Mouse (Mus musculus) cerebellum, adult 8-10 months (tissue): ENCODE measurements around the gene Rnf26.

Experiments used
- DNase-seq: peaks from one replicate; pipeline ENCODE4 v3.0.0; 2022

Rnf26 gene

DNA sequence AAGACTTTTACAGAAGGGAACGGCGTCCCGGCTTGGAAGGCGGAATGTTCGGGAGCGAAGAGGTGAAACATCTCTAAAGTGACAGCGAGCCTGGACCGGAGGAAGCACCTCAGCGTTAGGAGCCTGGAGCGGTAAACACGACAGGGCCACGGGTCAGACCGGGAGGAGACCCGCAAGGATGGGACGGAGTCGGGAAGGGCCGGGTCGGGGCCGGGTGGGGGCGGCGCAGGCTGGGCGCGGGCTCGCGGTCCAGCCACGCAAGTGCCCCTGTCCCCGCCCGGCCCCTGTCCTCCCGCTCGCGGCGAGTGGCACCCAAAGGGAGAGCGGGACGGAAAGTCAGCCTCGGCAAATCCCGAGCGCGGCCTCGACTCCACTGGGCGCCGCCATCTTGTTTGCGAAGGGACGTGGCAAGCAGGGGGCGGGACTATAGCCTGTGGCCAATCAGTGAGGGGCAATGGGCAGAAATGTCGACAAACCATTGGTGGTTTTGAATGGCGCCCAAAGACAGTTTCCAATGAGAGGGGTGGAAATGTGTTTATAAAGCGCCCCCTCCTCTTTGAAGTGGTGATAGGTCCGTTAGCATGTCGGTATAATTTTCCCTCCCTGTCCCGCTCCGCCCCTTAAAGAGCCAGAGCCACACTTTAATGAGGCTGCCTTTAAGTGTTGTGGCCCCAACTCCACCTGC, at the start of gene Rnf26, which contains the start of gene Gm49380:
Gene Rnf26, minus strand, starts transcription at position 413 of the 685 bp plus-strand sequence.
Gene Gm49380, minus strand, starts transcription at position 396 of the 685 bp plus-strand sequence.
- DNase-seq, result peak; percentile 96

DNA sequence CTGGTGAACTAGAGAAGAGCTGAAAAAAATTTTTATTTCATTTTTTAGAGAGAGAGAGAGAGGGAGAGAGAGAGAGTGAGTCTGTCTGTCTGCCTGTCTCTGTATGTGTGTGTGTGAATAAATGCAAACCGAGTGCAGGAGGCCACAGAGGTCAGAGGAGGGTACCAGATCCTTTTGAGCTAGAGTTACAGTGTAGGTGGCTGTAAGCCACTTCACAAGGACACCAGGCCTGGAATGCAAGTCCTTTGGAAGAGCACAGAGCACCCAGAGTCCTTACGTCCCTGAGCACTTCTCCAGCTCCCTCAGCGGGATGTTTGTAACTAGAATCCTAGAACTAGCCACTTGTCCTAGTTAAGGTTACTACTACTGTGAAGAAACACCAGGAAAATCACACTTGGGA, 46.6 kb upstream of the Rnf26 start:
- DNase-seq, result no peak

DNA sequence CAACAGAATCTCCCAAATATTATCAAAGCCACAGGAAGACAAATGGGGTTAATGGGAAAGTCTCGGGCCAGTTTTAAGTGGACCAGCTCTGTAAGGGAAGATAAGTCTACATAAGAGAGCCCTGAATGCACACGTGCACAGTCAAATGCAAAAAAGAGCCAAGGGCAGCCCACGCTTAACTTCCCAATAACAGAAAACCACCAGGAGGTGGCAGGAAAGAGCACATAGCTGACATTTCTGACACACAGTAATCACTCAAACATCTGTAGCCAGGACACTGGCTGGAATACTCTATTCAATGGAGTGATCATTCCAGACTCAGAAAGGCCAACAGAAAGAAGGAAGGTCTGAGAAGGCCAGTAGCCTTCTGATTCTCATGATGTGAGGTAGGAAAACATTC, 34.0 kb upstream of the Rnf26 start:
- no peak for DNase-seq

DNA sequence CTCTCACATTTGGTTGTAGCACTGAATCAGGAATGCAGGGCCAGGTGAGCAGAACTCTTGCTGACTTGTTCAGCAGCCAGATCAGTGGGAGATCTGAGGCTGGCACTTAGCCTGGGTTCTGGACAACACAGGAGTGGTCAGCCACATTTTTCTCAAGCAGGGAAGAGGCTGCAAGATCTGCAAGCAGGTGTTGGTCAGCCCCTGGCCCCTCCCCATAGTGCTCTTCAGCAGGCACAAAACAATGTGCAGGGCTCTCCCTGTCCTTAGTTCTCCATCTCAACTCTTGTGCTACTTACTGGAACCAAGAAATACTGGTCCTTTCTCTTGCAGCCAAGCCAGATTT, 31.4 kb upstream of the Rnf26 start:
- peak; percentile 67 for DNase-seq

DNA sequence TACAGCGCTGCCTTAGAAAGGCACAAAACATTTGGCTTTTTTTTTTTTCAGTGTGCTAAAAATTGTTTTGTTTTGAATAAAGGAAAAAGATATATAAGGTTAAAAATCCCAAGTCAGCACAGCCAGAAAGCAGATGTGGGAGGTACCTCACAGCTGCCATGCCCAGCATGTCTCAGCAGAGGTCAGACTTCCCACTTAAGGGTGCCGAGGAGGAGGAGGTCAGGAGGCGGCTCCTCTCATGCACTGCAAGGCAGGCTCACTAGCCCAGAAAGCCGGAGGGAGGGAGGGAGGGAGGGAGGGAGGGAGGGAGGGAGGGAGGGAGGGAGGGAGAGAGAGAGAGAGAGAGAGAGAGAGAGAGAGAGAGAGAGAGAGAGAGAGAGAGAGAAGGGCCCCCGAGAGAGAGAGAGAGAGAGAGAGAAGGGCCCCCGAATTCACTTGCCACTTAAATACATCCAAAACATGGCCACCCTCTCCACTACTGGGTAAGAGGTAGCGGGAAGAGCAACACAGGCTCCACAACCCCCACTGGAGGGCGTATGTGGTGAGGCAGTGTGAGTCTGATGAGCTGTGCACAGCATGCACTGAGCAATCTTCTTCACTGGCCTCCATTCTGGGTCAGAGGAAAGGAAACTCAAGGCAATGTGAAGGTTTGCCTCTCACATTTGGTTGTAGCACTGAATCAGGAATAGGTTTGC, 30.9 kb upstream of the Rnf26 start:
- no peak for DNase-seq

DNA sequence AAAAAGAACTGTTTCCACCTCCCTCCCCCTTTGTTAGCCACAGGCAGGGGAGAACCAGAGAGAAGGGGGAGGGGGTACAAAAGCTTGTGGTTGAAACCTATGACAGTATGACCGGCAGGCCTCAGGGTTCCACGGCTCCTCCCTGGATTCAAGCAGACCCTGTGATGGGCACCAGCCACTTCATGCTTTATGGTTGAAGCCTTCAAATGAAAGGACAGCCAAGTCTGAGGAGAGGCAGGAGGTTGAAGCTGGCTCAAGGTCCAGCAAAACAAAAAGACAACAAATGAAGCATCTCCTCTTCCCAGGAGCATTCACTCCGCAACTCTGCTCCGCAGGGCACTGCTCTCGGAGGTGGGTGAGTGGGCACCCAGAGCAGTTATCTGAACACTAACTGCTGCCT, 30.1 kb upstream of the Rnf26 start:
- no peak for DNase-seq

DNA sequence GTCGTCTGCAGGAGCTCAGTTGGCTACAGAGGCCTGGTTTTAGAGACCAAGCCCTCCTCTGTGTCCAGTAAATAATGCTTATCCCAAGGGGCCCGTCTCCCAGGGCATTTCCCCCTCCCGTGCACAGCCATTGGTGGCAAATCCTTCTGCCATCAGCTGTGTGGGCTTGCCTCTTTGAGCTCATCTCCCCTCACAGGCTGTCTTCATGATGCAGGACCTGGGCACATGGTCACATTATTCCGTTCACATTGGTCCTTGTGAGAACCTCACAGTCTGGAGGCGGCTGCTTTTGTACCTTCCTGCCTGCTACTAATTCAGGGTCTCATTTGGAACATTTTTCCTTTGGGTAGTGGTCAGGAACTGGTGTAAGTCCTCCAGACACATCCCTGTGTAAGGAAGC, 28.6 kb upstream of the Rnf26 start:
- DNase-seq, result no peak

DNA sequence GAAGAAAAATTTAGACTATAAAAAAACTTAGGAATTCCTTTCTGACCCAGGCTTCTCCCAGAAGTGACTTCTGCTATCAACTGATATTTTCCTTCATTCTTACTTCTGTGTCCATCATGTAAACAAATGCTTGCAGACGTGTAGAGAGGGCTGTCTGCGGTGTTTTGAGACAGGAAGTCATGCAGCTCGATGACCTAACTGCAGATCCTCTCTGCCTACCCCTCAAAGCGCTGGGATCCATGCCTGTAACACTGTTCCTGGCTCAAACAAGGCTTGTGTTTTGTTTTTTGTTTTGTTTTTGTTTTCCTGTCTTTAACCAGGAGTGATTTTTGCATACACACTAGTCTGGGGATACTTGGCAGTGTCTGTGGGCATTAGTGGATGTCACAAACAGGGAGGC, 24.5 kb upstream of the Rnf26 start:
- no peak for DNase-seq

DNA sequence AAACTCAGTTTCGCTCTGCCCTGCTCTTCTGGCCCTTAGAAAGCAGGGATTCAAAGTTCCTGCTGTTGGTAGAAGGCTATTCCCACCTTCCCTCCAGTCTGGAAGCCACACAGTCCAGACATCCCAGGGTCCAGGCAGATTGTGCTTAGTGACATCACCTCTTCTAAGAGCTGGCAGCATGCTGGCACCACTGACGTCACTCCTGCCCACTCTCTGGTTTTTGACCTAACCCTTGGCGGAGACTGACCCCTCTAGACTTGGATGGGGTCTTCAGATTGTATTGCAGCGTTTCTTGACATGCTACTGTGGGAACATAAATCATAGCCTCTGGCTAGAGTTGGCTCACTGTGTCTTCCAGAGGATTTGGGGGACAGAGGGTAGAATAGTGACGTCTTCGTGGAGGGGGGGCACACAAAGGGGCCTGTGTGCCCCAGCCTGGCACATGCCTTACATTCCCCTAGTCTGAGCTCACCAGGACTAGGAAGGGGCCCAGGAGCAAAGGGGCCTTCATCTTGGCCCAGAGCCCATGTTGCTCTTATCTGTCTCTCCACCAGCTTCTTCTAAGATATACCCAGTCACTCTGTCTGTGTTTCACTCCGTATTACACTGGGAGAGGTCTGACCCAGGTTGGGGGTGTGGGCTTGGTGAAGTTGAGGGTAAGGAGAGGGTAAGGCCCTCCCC, 22.6 kb upstream of the Rnf26 start:
- DNase-seq, result peak; percentile 60

DNA sequence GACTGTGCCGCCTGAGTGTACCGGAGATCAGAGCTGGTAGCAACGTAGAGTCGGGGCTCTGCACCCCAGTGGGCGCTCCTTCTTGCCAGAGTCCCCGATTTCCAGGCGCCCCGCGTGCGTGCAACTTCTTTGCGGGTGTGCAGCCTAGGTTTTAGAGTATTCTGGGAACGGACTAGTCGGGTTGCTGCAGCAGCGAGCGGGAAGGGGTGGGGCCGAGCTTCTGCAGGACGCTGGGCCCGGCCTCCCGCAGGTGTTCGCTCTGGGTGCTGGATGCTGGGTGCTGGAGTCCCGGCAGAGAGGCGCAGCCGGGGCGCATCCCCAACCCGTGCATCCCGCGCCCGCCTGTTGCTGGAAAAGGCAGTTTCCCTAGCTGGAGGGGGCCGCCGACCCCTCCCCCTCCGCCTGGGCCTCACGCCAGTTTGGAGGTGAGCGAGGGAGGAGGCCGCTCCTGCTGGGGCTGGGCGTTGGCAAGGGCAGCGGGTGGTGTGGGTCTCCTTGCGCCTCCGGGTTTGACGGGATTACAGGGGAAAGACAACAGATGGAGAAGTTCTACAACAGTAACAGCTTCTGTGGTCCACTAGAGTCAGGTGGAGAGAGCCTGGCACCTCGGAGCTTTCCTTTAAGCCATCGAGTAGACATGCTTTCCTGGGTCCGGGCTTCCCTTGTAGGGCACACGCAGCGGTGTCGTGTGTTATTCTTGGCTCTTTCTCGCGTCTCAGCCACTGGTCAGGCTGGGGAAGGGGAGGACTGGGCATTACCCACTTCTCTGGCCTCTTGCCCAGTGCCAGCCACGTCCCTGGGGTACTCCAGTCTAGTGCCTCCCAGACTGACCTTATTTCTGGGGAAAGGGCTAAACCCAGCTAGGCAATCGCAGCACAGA, 21.8 kb upstream of the Rnf26 start:
- peak; percentile 74 for DNase-seq

DNA sequence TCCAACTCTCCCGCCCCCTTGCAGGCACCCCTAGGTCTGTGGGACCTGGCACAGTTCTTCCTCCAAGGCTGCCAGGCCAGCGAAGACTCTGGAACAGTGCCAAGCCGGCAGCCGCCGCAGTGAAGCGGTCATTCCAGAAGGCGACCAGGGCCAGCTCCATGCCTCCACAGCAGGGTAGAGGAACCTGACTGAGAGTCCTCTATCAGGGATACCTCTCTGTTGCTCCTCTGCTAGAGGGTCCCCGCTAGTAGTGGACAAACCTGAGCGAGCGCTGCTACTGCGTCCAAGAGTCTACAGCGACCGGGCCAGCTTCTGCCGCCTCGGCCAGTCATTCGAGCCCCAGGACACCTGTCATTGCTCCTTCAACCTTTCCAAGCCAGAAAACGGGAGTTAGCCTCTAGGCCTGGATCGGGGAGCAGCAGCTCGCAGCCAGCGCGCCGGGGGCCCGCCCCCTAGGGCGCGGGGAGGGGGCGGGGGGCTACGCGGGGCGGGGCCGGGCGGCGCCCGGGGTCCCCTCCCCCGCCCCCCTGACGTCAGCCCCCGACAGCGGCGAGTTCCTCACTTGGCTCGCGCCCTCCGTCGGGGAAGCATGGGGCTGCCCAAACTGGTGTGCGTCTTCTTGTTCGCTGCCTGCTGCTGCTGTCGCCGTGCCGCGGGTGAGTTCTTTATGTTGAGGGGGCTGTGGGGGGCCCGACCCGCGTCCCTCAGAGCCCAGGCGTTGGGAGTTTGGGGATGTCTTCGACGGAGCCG, 21.0 kb upstream of the Rnf26 start, which contains the start of gene Mcam:
Gene Mcam, plus strand, starts transcription at position 369 of the 750 bp plus-strand sequence.
- peak; percentile 87 for DNase-seq

DNA sequence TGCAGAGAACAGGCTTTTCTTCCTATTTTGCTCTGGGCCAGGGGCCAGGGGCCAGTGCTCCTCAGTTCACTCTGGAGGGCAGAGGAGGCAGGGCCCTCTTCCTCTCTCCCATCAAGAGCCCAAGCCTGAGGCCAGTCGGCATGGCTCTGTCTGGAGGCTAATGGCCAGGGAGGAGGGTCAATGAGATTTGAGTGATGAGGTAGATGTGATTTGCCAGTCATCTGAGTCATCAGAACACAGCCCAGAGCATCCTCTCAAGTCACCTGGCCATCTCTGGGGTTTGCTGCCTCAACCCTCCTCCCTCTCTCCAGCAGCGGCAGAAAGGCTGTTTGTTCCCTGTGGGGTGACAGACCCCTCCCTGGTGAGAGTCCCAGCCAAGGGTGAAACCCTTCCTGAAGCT, 20.0 kb upstream of the Rnf26 start:
- no peak for DNase-seq

DNA sequence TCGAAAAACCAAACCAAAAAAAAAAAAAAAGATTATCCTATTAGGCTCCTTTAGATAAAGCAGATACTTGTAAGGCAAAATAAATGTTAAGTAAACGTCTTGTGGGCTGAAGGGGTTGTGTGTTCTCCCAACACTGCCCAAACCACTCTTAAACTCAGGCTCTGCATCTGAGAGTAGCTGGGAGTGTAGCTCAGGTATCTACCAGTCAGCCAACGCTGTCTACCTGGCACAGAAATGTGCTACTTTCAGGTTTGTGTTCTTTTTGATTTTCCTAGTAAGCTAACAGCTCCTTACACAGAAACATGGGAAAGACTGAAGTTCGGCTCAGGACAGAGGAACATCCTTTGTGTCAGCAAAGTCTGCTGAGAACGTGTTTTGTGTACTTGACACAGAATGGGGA, 18.9 kb upstream of the Rnf26 start:
- DNase-seq, result no peak

DNA sequence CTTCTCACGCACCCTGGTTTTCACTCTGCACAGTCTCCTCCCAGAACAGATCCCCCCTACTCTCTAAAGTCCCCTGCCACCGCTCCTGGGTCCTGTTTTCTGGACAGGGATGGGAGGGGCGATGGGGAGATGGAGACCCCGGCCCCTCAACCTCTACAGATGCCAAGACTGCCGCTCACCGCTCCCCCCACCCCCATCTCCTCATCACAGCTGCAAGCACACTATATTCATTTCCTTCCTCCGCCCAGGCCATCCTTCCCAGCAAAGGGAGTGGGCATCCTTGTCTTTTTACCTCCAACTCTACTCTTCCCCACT, 17.9 kb upstream of the Rnf26 start:
- no peak for DNase-seq

DNA sequence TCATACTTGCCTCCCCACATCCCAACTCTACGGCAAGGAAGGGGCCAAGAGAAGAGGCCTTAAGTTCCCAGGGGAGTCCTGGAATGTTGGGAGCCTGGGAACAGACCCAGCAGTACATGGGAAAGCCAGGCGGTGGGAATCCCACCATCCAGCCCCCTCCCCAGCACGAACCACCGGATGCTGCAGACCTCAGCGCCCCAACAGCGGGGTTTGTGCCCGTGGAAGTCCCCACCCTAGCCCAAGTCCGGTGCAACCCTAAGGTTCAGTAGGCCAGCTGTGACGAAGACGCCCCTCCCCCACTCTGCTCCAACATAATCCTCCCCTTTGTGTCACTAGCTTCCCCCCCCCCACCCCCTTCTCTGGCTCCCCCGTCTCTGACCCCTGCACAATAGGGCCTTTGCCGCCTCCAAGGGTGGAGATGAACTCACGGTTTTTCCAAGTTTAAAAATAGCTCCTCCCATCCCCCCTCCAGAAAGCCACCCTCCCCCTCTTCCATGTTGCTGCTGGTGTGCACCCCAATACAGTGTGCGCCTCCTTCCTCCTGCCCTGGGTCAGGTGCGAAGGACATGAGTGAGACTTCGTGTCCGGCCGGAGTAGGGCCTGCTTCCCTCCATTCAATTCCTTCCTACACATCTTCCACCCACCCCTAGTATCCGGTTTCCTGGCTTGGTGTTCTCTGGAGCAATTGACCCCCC, 17.4 kb upstream of the Rnf26 start:
- no peak for DNase-seq

DNA sequence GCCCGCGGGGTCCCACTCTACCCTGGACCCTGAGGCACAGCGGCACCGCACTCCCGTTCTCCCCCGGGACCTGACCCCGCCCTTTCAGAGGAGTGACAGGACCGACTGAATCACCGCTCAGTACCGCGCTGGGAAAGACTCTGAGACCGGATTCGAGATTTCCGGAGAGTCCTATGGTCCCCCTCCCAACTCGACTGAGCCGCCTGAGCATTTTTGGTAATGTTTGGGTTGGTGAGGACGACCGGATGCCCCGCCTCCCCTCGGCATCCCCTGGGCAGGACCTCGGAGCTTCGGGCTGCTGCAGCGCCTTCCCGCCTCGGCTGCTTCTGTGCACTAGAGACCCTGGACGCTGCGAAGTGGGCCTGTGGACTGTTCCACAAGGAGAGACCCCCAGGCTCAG, 16.7 kb upstream of the Rnf26 start:
- DNase-seq, result no peak

DNA sequence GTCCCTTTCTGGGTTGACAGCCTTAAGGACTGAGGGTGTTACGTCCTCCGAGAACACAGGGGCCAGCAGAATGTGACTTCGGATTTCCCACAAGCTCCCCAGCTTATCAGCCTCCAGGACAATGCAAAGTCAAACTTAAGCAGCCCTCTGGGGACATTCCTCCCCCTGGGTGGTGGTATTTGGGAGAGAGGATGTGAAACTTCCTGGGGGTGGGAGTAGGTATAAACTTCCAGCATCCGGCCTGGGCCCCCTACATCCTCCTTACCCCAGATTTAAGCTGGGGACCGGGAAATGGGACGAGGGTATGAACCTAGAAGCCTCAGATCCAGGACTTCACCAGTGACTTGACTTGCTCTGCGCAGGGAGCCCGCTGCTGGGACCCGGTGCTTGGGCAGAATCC, 16.3 kb upstream of the Rnf26 start:
- DNase-seq, result no peak

DNA sequence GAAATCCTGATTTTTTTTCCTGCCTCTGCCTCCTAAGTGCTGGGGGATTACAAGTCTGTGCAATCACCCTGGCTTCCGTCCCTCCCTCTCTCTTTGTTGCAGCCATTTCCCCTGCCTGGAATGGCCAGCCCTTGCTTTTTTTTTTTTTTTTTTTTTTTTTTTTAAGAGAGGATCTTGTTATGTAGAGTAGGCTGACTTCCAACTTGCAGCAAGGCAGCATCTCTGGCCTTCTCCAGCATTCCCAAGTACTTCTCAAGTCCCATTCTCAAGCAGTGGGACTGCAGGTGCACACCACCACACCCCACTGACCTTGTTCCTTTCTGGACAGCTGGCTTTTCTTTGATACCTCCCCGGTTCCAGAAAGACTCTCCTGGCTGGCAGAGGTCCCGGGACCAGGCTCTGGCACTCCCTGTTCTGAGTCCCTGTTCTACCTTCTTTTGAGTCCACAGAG, 14.1 kb upstream of the Rnf26 start:
- DNase-seq, result no peak

DNA sequence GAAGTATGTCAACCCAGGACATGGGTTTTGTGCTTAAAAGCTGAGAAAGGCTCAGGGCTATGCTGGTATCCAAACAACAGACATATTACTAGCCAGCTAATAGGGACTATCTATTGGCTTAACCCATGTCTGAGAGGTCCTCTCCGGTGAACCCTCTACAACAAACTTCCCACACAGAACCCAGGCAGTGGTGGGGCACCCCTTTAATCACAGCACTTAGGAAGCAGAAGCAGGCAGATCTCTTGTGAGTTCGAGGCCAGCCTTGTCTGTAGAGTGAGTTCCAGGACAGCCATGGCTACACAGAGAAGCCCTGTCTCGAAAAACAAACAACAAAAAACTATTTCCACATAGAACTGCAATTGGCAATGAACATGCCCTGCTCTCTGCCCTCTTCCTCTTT, 13.4 kb upstream of the Rnf26 start:
- no peak for DNase-seq

DNA sequence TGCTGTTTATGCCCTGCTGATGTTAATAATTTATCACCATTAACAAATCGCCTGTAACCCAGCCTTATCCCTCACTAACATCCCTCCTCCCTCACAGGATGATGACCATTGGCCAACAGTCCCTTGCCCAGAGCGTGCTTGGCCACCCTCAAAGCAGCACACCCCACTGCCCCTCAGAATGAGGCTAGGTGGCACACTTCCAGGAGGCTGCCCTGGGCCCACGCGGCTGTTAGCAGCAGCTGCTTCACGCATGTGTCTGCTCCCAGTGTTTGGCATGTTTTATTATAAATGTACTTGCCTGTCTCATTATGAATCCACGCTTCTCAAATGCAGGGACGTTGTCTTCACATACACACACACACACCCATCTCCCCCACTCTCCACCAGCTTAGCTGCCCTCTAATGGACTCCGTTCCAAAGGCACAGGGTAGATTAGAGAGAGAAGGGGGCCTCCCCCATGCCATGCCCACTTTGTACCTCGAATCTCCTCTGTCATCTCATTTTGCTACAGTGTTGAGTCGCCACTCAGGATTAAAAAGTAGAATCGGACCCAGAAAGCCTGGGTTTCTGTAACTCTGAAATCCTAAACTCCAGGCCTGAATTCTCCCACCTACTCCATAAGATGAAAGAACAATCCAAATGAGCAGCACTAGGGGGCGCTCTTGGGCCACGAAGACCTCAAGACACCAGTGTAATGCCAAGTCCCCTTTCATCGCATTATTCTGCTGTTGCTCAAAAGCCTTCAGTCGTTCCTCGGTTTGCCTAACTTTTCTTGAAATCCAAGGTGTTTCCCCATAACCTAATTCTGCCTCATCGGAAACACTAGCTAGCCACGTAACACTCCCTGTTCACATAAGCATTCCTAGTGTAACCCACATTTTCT, 12.5 kb upstream of the Rnf26 start:
- peak; percentile 88 for DNase-seq

DNA sequence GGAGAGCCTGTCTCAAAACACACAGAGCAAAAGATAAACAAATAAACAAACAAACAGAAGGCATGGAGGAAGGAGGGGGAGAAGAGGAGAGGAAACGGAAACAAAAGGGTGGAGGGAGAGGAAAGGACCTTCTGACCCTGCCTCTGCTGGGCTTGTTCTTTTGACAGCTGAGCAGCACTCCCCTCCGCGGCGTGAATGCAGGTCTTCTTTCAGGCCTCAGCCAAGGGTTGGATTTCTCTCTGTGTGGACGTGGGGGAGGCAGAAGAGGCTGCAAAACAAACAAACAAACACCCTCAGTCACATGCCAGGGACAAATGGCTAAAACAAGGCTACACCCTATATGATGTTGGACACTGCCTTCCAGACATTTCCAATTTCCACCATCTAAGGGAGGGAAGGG, 11.7 kb upstream of the Rnf26 start:
- no peak for DNase-seq
